Mouse (Mus musculus) erythroblast, embryonic 14.5 days (primary cell): ENCODE data around the gene D630003M21Rik.

Experiments used
- GATA1 ChIP-seq: IDR thresholded peaks from 2 replicates; pipeline ENCODE4 v1.6.1; 2012; ENCODE audit warnings: low read length, inconsistent platforms, mixed read lengths
- TAL1 ChIP-seq: IDR thresholded peaks from 3 replicates; pipeline ENCODE4 v1.6.1; 2012; ENCODE audit warnings: low read length, inconsistent platforms, mixed read lengths

DNA sequence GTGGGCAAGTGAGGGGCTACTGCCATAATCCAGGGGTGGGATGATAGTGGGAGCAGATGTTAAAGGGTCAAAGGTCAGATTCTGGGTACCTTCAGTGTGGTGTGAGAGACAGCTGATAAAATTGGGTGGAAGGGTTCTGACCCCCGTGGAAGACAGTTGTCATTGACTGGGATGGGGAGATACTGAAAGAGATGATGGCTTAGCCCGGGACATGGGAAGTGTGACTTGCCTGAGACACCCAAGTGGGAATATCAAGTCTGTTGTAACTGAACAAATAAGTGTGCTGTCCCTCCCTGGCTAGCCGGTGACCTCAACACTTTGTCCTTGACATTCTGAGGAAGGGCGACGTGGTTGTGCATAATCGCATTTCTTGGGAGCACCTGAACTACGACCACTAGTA, 59.3 kb downstream of the D630003M21Rik start:
- TF ChIP-seq GATA1 (no peak), TAL1 (no peak)
